Mouse (Mus musculus) frontal cortex, postnatal 10 days (tissue): ENCODE measurements around the gene Dync1i2.

Source experiments
- DNase-seq, 2 experiments: peaks; one replicate each; pipeline ENCODE4 v3.0.0; 2022; ENCODE audit warnings: low spot score in 2 of 2, mixed read lengths in 1 of 2

Gene Dync1i2

DNA sequence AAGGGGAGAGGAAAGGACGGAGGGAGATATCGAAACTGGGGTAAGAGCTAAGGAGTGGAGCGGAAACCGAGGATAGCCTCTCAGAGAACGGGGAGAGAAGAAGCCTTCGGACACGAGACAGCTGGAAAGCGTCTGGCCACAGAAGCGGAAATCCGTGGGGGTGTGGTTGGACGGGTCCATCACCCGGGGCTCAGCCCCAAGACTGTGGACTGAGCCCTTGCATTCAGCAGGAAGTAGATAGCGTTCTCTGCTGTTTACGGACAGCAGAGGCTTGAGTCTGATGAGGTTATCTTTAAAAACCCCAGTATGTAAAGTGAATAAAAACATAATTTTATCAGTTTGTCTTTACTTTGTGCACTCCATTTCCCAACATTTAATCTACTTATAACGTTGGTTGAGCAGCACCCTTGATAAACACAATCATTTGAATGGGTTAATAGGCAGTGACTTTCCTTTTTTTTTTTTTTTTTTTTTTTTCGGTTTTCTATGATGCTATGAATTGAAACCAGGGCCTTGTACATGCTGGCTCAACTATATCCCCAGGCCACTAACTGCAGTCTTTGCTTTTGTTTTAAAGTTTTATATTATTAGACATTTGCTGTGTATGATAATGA lies 7.6 kb upstream of the Dync1i2 start:
- DNase-seq = no peak

GRCm38 (mm10) chr2:71209041-71209755 lies 2.3 kb upstream of the Dync1i2 start:
- no peak for DNase-seq

GRCm38 (mm10) chr2:71211096-71211495 lies 410 bp upstream of the Dync1i2 start:
- DNase-seq = no peak

DNA sequence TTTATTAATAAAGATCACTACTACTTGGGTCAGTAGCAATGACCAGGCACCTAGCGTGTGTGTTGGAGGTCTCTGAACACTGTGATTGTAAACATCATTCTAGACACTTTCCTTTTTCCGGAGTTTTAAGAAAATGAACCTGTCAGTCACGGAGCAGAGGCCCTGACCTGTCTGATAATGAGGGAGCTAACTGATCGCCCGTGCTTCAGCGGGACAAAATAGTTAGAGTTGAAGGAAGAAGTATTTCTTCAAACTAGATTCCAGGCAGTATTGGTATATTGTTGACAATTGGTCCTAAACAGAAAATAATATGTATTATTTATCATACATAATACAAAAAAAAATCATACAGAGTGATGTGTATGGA lies 837 bp downstream of the Dync1i2 start:
- DNase-seq = no peak

GRCm38 (mm10) chr2:71221020-71221419 lies 9.5 kb downstream of the Dync1i2 start:
- DNase-seq = no peak

DNA sequence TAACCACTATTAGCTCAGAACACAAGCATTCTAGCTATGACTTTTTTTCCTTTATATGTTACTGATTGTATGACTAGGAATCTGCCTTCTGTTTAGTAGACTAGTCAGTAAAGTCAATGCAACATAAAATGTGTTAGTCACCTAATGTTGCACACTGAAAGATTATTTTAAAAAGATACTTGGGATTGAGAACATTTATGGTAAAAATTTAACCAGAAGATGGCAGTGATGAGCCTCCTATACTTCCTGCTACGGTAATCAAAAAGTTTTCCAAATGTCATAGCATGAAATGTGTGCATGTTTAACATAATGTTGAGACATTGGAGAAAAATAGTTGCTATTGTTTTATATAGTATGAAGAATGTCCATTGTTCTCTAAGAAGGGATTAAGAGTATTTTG lies 15.9 kb downstream of the Dync1i2 start:
- DNase-seq = no peak

- no peak for DNase-seq
These were observed 18.1 kb downstream of the Dync1i2 start for GRCm38 (mm10) chr2:71229603-71230002.

DNA sequence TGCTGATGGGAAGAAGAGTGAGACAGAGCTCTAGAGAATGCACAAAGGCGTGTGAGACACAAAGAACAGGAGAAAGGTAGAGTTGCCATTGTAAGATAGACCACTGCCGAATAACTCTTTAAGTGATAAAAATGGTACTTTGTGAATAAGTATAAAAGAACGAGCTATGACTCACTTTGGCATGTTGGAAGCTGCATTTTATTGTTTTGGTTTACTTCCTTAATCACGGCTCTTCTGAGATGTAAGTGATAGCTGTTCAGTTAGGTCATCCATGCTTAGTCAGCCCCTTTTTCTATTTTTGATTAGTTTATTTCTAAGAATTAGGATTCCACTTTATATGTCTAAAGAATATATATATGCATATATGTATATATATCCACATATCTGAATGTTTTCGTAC lies 20.4 kb downstream of the Dync1i2 start:
- no peak for DNase-seq

- DNase-seq = no peak
These were observed 21.5 kb downstream of the Dync1i2 start for GRCm38 (mm10) chr2:71232976-71233375.

GRCm38 (mm10) chr2:71235420-71235819 lies 23.9 kb downstream of the Dync1i2 start:
- no peak for DNase-seq

GRCm38 (mm10) chr2:71236009-71236408 lies 24.5 kb downstream of the Dync1i2 start:
- no peak for DNase-seq

DNA sequence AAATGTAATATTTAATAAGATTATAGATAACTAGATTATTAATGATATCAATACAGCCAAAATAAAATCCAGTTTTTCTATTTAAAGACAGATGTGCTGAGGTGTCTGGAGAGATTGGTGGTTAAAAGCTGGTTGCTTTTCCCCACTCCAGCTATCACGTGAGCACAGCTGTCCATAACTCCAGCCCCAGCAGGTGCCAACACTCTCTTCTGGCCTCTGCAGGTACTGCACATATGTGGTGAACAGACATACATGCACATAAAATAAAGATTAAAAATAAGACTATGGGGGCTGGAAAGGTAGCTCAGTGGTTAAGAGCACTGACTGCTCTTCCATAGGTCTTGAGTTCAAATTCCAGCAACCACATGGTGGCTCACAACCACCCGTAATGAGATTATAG lies 30.0 kb downstream of the Dync1i2 start:
- DNase-seq = no peak

- DNase-seq = no peak
These were observed 30.7 kb downstream of the Dync1i2 start for GRCm38 (mm10) chr2:71242180-71242579.

DNA sequence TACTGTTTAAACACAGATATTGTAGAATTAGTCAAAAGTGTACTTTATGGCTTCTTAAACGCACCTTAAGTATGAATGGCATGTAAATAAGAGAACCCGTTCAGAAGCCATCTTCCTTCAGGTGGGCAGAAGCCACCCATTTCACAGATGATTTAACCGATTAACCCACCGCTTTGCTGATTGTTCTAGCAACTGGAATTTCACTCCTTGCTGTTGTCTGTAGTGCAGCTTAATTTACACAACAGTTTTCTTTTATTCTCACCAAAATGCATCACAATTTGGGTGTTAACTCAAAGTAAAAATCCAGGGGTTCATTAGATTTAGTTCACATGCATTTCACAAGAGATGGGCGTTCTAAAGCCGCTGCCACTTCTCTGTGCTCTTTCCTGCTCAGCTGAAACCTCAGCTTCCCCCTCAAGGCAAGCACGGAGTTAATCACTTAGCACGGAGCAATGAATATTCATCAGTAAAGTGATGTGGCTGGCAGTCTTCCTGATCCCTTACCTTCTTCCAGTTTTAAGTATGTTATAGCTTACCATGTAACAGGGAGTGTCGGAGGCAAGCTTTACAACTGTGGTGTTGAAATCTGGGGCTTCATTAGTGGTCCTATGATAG lies 31.7 kb downstream of the Dync1i2 start:
- no peak for DNase-seq

GRCm38 (mm10) chr2:71244807-71245206 lies 33.3 kb downstream of the Dync1i2 start:
- DNase-seq = no peak

GRCm38 (mm10) chr2:71245416-71245815 lies 33.9 kb downstream of the Dync1i2 start:
- peak; percentile 31 to 43 for DNase-seq

- no peak for DNase-seq
These were observed 34.6 kb downstream of the Dync1i2 start for GRCm38 (mm10) chr2:71246096-71246495.

- DNase-seq = no peak
These were observed 36.6 kb downstream of the Dync1i2 start for GRCm38 (mm10) chr2:71248071-71248470.

GRCm38 (mm10) chr2:71250841-71251240 lies 39.3 kb downstream of the Dync1i2 start:
- no peak for DNase-seq

- DNase-seq = no peak
These were observed 43.3 kb downstream of the Dync1i2 start for GRCm38 (mm10) chr2:71254836-71255235.

- DNase-seq = no peak
These were observed 45.1 kb downstream of the Dync1i2 start for GRCm38 (mm10) chr2:71256581-71256980.

DNA sequence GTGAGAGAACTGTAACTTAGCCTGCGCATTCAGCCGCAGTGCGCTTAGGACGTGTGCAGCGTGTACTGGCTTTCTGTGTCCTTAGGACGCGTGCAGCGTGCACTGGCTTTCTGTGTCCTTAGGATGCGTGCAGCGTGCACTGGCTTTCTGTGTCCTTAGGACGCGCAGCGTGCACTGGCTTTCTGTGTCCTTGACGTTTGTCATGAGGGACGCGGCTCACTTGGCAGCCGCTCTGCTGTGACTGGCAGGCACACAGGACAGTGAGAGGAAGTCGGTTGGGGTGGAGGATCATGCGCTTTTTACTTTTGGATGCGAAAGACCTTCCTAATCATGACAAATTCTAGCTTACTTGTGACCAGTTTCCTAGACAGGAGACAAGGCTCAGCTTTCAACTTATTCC lies 53.1 kb downstream of the Dync1i2 start:
- no peak for DNase-seq

DNA sequence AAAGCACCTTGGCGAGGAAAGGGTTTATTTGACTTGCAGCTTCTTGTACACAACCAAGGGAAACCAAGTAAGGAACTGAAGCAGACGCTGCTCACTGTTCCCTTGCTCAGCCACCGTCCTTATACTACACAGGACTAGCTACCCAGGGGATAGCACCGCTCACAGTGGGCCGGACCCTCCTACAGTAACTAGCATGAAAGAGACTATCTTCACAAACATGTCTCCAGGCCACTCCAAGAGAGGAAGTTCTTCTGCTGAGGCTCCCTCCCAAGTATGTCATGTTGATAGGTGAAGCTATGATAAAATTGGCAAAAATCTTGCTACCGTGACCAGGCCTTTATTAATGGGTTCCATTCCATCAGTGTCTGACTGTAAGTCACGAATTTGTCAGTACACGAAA lies 57.2 kb downstream of the Dync1i2 start:
- DNase-seq = no peak
